Mouse (Mus musculus): ENCODE results near the gene Zfp553. TPM values are rescaled to one million over a fixed set of nuclear protein-coding genes. Genes with fewer than 3 reads are reported as not detected.
A peak's percentile ranks its signal among the peaks of the same experiment; 100 is the strongest.

Gene Zfp553
- total RNA-seq, 4 experiments from 2014 or later, result 5.2 to 6.4 (median 5.8) TPM

DNA sequence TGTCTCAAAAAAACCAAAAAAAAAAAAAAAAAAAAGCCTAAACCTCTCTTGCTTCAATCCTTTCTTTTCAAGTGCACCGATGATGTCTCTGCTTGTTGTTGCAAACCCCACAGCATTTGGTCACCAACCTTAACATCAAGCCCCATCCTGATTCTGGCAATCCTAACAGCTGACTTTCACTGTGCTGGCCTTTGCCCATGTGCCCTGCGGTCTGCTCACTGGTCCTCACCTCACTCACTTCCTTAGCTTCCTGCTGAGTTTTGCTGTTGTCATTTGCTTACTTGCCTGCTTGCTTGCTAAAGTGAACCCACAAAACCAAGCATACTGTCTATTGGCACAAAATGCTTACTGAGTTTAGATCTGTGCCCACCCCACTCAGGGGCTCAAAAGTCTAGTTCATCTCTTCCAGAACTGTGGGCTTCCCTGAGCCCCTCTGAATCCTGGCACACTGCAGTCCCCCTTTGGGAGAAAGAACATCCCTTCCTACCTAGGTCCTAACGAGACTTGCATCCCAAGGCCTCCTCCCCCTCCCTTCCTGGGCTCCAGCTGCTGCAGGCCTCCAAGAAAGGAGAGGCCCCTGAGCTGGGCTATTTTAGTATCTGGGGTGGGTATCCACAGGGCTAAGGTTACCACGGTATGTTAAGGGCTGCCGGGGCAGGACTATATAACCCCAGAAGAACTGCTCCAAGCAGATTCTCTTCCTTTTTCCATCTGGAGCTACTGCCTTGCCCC lies 21.7 kb upstream of the Zfp553 start:
- DNase-seq (ENCODE audit: low spot score), result no peak

DNA sequence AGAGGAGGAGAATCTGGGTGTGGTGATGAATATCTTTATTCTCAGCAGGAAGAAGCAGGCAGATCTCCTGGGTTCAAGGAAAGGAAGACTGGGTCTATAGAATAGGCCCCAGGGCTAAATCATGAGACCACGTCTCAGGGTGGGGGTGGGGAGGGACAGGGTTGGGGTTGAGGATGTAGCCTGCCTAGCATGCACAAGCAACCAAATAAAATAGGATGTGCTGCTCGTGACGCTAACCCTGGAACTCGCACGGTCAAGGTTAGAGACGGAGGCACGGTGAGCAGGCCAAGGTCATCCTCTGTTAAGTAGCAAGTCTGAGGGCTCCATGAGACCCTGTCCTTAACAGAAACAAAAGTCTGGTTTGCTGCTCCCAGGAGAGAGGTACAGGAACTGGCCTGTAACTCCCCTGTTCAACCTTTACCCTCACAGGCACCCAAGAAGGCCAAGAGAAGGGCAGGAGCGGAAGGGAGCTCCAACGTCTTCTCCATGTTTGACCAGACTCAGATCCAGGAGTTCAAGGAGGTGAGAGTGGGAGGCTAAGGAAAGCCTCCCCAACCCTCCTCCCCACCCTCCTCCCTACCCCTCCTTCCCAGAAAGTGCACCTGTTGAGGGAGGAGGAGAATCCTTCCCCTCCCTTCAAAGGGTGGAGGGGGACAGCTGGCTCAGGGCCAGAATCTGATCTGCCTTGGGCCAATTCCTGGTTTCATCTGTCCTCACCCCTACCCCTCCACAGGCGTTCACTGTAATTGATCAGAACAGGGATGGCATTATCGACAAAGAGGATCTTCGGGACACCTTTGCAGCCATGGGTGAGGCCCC lies 20.2 kb upstream of the Zfp553 start:
- DNase-seq (ENCODE audit: low spot score), result no peak

DNA sequence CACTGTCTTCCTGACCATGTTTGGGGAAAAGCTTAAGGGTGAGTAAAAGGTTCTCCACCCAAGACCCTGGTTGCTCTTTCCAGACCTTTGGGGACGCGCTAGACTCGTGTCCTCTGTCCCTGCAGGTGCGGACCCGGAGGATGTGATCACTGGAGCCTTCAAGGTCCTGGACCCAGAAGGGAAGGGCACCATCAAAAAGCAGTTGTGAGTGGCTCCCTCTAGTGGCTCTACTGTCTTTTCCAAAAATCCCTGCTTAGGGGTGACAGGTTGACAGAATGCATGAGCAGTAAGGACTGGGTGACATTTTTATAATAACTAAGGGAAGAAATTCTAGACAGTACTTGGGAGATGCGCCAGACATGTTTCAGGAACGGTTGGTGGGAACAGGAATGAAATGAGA lies 19.4 kb upstream of the Zfp553 start:
- DNase-seq (ENCODE audit: low spot score), result peak; percentile 33

DNA sequence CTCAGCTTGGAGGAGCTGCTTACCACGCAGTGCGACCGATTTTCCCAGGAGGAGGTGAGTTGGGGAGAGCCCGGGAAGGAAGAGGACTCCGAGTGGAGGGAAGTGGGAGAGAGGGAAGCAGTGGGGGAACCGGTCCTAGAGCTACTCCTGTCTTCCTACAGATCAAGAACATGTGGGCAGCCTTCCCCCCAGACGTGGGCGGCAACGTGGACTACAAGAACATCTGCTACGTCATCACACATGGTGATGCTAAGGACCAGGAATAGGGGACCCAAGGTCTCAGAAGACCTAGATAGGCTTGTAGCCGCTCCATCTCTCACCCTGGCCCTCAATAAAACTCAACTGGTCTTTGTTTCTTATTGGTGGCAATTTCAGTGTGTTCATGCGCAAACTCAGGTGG lies 18.9 kb upstream of the Zfp553 start:
- no peak for DNase-seq (ENCODE audit: low spot score)

DNA sequence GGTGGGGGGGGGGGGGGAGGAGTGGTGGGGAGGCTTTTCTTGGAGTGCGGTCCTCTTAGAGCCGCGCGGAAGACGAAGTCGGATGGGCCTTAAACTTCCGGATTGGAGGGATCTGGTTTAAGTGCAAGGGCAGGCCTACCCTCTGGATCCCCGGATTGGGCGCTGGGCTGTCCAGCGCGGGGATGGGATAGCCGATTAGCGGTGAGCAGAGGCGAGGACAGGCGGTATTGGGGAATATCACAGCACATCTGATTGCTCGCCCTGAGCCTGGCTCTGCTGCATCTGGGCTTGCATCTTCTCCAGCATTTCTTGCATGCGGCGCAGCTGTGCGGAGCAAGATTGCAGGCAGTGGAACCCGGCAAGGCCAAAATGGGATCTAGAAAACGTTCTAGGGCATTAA lies 18.3 kb upstream of the Zfp553 start:
- DNase-seq (ENCODE audit: low spot score), result no peak

DNA sequence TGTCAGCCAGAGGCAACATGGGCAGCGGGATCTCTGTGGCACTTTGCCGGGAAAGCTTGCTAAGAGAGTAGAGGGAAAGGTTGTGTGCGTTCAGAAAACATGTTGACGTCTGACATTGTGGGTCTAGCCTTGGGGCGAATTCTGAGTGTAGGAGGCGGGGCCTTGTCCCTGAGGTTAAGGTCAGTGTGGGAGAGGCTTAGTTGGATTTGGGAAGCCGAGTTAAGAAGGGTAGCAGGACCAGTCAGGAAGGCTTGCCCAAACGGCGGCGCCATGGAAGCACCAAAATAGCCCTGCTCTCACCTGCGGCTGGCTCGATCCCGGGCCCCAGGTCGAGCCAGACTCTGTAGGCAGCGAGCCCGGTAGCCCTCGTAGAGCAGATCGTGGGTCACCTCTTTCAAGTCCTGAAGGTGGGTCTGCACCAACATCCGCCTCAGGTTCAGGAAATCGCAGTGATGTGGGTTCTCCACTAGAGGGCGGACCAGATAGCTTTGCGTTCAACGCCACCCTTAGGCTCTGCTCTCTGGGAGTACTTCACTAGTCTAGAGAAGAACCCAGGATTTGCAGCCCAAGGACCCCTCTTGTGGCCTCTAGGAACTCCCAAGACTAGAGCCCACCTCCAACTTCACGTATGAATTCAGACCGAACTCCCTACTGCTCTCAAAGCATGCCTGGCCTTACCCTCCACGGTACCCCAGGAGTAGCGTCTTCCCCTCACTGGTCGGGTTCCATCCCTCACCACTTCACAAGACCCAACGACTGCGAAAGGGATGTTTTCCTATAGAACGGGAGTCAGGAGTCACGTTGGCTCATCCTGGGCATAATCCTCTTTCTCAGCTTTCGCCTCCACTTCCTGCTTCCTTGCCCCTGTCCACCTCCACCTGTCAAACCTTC lies 17.6 kb upstream of the Zfp553 start:
- peak; percentile 69 for DNase-seq (ENCODE audit: low spot score)

DNA sequence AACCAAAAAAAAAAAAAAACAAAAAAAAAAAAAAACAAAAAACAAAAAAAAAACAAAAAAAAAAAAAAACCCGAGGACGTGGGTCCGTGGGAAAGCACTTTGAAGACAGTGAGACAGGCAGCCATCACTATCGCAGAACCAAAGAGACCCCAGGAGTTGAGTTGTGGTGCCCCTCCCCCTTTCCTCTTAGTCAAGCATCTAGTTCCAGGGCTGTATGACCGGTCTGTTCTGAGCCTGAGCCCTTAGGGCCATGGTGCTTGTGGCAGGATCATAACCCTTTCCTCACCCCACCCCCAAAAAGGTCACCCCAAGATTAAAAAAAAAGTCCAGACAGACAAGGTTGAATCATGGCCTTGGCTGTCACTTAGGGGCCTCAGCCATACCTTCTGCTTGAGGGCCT lies 16.6 kb upstream of the Zfp553 start:
- DNase-seq (ENCODE audit: low spot score), result no peak

DNA sequence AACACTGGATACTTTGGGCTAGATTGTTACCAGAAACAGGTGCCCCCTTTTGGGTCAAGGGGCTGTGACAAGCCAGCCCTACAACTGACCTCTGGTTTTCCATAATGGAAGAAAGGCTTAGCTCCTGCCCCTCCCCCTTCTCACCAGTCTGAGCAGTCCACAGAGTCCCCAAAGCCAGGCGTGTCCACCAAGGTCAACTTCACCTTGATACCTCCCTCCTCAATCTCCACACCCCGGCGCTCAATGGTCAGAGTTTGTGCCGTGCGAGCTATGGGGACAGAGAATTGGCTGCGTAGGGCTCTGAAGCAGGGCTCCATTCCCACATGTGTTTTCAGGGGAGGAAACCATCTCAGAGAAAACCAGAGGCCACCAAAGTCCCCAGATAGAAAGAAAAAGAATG lies 15.4 kb upstream of the Zfp553 start:
- no peak for DNase-seq (ENCODE audit: low spot score)

DNA sequence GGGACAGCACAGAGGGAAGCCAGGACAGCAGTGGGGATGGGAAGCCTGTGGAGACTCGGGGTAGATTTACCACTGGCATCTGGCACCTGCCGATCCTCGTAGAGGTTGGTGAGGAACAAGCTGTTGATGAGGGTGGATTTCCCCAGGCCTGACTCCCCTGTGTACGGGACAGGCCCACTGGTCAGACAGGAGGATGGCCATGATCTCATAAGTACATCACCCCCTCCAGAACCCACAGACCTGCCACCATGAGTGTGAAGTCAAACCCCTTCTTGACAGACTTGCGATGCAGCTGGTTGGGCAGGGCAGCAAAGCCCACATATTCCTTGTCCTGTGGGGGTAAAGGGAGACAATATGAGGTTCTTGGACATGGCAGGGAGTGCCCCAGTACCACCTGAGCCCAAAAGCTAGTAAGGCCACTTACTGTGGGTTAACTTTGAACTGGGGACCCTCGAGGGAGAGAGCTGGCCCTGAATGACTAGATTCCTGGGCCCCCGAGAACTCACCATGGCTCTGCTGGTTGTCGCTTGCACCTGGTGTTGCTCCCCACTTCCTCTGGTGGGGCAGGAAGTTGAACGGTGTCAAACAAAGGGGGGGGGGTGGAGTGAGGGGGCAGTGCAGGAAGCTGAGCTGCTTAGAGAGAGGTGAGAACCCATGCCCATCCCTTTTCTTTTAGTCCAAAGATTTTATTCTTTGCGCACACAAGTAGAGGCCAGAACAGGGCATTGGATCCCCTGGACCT lies 14.8 kb upstream of the Zfp553 start:
- DNase-seq (ENCODE audit: low spot score), result no peak

DNA sequence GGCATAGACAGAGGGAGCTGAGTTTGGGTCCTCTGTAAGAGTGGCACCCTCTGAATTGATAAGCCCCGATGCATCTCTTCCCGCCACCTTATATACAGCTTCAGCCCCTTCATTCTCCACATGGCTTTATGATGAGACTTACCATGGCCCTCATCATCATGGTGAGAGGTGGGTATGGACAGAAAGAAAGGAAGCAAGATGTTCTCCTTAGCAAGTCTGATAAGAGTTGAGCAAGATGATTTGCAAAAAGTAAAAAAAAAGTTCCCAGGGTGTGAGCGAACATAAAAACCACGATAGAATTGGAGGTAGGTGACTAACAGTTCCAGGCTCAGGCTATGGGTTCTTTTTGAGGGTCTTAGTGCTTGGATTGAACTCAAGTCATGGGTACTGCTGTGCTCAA lies 14.2 kb upstream of the Zfp553 start:
- no peak for DNase-seq (ENCODE audit: low spot score)

DNA sequence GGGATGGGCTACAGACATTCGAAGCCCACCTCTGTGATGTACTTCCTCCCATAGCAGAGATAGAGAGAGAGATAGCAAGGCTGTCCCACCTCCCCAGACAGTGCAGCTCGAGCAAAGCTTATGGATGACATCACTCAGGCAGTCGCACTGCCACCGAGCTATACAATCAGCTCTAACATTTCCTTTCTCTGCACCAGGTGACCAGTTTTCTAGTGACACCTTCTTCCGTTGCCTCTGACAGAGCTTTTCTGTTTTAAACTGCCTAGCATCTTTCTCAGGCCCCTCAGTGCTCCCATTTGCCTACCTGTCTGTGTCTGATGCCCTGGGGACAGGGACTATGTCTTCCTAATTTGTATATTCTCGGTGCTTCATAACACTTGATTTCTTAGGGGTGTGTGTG lies 12.4 kb upstream of the Zfp553 start:
- DNase-seq (ENCODE audit: low spot score), result no peak

DNA sequence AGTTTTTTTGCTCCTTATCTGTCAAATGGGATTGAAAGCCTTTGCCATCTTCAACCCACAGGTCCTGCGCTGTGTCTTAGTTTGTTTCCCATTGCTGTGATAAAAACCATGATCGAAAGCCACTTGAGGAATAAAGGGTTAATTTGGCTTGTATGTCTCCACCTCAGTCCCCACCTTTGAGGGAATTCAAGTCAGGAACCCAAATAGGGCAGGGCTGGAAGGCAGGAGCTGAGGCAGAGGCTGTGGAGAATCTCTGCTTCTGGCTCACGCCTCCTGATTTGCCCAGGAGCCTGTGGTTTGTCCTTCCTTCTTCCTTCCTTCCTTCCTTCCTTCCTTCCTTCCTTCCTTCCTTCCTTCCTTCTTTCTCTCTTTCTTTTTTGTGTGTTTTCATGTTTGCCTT lies 9.8 kb upstream of the Zfp553 start:
- DNase-seq (ENCODE audit: low spot score), result no peak

DNA sequence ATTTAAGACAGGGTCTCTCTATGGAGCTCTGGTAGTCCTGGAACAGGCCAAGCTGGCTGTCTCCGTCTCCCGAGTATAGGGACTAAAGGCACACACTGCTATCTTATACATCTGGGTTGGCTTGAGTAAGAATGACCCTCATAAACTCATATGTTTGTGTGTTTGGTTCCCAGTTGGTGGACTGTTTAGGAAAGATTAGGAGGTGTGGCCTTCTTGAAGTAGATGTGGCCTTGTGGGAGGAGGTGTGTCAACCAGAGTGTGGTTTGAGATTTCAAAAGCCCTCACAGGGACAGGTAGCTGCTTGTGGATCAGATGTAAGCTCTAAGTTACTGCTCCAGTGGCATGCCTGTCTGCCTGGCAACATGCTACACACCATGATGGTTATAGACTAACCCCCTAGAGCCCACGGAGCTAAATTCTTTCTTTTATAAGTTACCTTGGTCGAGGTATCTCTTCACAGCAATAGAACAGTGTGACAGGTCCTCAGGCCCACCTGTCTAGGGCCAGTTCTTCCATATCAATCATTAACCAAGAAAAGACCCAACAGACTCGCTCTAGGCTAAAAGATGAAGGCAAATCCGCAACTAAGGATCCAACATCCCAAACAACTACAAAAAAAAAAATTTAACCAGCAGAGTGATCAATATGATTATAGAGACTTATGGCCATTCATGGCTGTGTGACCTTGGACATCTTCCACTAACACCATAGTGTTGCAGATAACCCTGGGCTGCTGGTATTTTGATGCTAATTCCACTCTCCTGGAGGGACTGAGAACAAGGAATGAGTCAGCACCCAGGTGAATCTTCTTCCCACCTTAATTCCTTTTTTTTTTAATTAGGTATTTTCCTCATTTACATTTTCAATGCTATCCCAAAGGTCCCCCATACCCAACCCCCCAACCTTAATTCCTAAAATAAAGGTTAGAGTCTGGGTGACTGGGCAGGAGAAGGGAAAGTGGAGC lies 9.1 kb upstream of the Zfp553 start:
- DNase-seq (ENCODE audit: low spot score), result no peak

DNA sequence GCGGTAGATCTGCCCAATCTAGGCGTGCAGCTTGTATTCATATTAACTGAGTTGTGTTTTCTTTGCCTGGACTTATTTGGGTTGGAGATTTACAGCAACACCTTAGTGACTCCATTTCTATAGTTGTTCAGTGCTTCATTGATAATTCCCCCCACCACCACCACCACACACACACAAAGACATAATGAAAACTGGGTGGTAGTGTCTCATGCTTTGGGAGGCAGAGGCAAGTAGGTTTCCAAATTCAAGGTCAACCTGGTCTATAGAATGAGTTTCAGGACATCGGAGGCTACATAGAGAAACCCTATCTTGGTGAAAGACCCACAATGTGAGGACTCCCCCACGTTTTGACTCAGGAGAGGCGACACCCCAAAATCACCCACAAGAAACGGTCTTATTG lies 8.2 kb upstream of the Zfp553 start:
- no peak for DNase-seq (ENCODE audit: low spot score)

DNA sequence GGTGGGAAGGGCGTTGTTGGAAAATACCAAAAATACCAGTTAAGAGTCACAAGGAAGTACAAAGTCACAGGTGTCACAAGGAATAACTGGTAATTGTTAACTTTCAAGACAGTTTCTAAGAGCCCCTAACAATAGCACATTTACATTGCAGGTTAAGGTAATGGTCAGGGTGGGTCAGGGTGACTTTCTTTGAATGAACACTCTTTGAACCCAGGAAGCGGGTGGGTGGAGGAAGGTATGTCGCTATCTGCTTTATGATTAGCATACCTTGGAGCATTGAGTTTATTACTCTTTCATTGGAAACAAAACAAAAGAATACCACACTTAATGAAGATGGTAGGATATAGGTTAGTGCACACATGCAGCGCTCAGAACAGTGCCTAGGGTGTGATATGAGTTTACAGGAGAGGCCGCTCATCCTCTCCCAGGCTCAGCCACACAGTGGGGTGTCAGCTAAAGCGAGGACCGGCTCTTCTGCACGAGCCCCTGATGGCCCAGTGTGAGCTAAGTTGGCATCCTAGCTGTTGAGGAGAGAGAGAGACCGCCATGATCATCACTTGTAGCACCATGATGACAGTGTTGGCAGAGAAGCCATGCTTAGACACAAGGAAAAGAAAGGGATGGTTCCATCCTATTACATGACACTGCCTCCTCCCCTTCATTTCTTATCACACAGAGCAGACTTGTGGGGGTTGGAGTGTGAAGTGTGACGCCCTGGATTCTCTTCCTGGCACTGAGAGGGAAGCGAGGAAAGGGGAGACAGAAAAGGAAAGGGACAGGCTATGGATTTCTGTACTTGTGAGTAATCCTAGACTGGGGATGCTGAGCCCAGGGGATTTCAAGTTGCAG lies 7.5 kb upstream of the Zfp553 start:
- DNase-seq (ENCODE audit: low spot score), result no peak

DNA sequence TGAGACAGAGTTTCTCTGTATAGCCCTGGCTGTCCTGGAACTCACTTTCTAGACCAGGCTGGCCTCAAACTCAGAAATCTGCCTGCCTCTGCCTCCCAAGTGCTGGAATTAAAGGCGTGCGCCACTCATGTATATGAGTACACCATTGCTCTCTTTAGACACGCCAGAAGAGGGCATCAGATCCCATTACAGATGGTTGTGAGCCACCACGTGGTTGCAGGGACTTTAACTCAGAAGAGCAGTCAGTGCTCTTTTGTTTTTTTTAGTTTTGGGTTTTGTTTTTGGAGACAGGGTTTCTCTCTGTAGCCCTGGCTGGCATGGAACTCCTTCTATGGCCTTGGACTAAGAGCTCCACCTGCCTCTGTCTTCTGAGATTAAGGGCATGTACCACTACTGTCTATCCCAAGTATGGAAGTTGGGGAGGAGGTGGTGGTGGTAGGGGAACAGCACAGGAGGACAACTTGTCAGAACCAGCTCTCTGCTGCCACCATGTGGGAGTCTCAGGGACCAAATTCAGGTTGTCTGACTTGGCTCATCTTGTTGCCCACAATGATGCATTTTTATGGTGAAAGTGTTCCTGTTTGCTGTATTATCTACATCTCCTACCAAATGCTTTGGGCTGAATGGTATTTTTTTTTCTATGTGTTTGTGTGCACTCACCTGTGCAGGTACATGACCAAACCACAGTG lies 4.1 kb upstream of the Zfp553 start:
- peak; percentile 61 for DNase-seq (ENCODE audit: low spot score)

DNA sequence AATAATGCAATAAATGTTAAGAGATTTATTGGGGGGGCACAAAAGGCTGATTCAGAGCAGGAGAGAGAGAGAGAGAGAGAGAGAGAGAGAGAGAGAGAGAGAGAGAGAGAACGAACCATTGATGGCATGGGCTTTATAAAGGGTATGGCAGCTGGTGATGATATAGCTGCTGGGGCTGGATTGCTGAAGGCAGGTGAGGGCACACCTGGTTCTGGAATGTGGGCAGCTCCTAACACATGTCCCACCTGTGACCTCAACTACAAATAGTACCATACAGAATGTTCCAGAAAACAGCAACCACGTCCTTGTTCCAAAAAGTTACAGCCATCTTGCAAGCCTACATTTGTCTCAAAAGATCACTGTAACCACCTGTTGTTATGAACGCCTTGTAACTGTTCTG lies 1.5 kb upstream of the Zfp553 start:
- DNase-seq (ENCODE audit: low spot score), result no peak

DNA sequence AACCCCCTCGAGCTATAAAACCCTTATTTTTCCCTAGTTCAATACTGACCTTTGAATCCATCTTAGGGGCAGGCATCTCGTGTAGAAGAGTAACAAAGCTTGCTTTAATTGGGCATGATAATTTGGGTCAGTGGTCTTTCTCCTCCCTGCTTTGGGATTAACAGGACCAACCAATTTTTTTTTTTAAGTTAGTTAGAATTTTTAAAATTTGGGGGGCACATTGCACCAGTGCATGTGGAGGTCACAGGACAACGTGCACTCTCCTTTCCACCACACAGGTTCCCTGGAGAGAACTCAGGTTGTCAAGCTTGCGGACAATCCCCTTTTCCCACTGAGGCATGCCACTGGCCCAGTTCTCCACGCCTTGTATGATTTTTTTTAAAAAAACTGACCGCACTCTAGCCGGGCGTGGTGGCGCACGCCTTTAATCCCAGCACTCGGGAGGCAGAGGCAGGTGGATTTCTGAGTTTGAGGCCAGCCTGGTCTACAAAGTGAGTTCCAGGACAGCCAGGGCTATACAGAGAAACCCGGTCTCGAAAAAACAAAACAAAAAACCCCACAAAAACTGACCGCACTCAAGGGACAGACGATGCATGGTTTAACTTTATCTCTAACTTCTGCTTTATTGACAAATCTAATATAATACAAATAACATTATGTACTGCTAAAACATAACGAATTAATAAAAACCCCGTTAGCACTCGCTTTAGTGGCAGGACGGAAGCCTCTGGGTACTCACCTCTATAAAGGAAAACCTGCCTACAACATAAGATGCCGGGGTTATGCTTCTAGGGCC lies 837 bp upstream of the Zfp553 start:
- no peak for DNase-seq (ENCODE audit: low spot score)
